ENCODE assay signal across 7 mouse cellular contexts in the genomic region with DNA sequence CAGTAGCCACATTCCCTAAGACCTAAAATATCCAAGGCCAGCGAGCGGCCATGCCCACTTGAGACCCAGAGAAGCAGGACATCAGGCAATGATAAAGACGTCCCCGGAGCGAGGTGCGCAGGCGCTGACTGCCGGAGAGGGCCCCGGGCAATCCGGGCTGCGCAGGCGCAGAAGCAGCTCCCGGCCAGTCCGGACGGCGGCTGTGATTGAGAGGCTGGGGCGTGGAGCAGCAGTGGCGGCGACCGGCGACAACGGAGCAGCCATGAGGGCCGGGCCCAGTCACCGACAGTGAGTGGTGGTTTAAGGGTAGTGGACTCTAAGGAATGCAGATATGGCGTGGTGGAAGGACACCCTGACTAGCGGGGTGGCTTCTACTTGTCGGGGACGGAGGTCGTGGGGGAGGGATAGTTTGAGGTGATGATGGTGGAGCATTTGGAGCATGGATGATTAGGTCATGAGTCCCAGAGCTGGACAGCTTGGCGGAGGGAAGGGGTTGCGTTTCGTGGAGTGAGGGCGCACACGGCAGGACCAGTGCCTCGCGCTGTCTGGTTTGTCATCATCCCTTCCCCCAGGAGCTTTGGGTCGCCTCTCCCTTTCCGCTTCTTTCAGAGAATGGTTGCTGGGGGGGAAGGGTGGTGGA. TPM values are rescaled to one million over a fixed set of nuclear protein-coding genes. Genes with fewer than 3 reads are reported as not detected.
DNase-seq lines count a peak whose midpoint lies in the region; ATAC-seq and TF ChIP-seq lines count a peak whose summit lies in the region.

Gene Fam222b, plus strand, starts transcription at position 157 of the 640 bp plus-strand sequence.

- H3K27ac ChIP-seq in embryonic facial prominence, embryonic 12.5 days = peak within 1 kb of the TSS; percentile 73
- peak within 1 kb of the TSS; percentile 52 for H3K27ac ChIP-seq in kidney, adult 2 months (ENCODE audit: insufficient read depth, low read depth, low read length)
- peak within 1 kb of the TSS; percentile 72; the same call in 1 of the 2 replicates for H3K27ac ChIP-seq in limb, embryonic 12.5 days
- peak within 1 kb of the TSS; percentile 88 for H3K27ac ChIP-seq in midbrain, embryonic 15.5 days
- H3K27ac ChIP-seq in spleen, adult 2 months (ENCODE audit: insufficient read depth, low read length) = peak within 1 kb of the TSS; percentile 23; the same call in 1 of the 2 replicates

- under 1% methylated on average over 38 of the region's 38 CpGs for WGBS in embryonic facial prominence, embryonic 12.5 days
- WGBS in kidney, adult 2 months = under 1% methylated on average over 38 of the region's 38 CpGs
- WGBS in limb, embryonic 12.5 days = under 1% methylated on average over 38 of the region's 38 CpGs
- WGBS in midbrain, embryonic 15.5 days = under 1% methylated on average over 38 of the region's 38 CpGs
- WGBS in spleen, adult 2 months = under 1% methylated on average over 38 of the region's 38 CpGs

- no peaks in the 10 kb centered on the region for H3K36me3 ChIP-seq in embryonic facial prominence, embryonic 12.5 days
- no peaks in the 10 kb centered on the region for H3K36me3 ChIP-seq in kidney, adult 2 months (ENCODE audit: control insufficient read depth, insufficient read depth, low read length)
- H3K36me3 ChIP-seq in limb, embryonic 12.5 days = no peaks in the 10 kb centered on the region; the same call in 1 of the 2 replicates
- H3K36me3 ChIP-seq in midbrain, embryonic 15.5 days (replicated peaks) = no peaks in the 10 kb centered on the region
- H3K36me3 ChIP-seq in spleen, adult 2 months (ENCODE audit: control insufficient read depth, insufficient read depth, low read length) = no peaks in the 10 kb centered on the region

- H3K4me3 ChIP-seq in embryonic facial prominence, embryonic 12.5 days = peak within 1 kb of the TSS; percentile 71
- H3K4me3 ChIP-seq in kidney, adult 2 months (ENCODE audit: insufficient read depth, low read depth, low read length) = peak within 1 kb of the TSS; percentile 69
- H3K4me3 ChIP-seq in limb, embryonic 12.5 days (replicated peaks) = peak within 1 kb of the TSS; percentile 83
- H3K4me3 ChIP-seq in midbrain, embryonic 15.5 days = peak within 1 kb of the TSS; percentile 94
- peak within 1 kb of the TSS; percentile 74 for H3K4me3 ChIP-seq in spleen, adult 2 months (ENCODE audit: extremely low read depth, insufficient read depth, insufficient read length)

- DNase-seq in adrenal gland, postnatal 25 days = peak; percentile 96
- DNase-seq in heart, adult 18-20 months = peak; percentile 93 to 96
- DNase-seq in kidney, adult 2 months = peak; percentile 95
- DNase-seq in spleen, adult 2 months (ENCODE audit: low read depth in 1 of 2, low spot score in 2 of 2) = peak; percentile 65 to 92

- no peaks in the 10 kb centered on the region for H3K27me3 ChIP-seq in embryonic facial prominence, embryonic 12.5 days
- no peaks in the 10 kb centered on the region for H3K27me3 ChIP-seq in kidney, adult 2 months (replicated peaks; ENCODE audit: control insufficient read depth, insufficient read depth, low read length)
- H3K27me3 ChIP-seq in limb, embryonic 12.5 days = no peaks in the 10 kb centered on the region
- 0 out of 2 replicates have a peak, but pooled peaks cover 3% of the 10 kb centered on the region for H3K27me3 ChIP-seq in midbrain, embryonic 15.5 days (replicated peaks)
- no peaks in the 10 kb centered on the region for H3K27me3 ChIP-seq in spleen, adult 2 months (ENCODE audit: control insufficient read depth, insufficient read depth, low read length)

- TF ChIP-seq POLR2A in kidney, adult 2 months (IDR thresholded peaks at IDR 0.05; ENCODE audit: low read depth, low read length) = no peak
- peak; percentile 68 for TF ChIP-seq POLR2A in spleen, adult 2 months (IDR thresholded peaks at IDR 0.05; ENCODE audit: low read depth, low read length)

- H3K4me1 ChIP-seq in embryonic facial prominence, embryonic 12.5 days = peaks cover 21% of the 10 kb centered on the region
- peaks cover 6% of the 10 kb centered on the region; the same call in 1 of the 2 replicates for H3K4me1 ChIP-seq in kidney, adult 2 months (ENCODE audit: control insufficient read depth, insufficient read depth, low read length)
- peaks cover 21% of the 10 kb centered on the region for H3K4me1 ChIP-seq in limb, embryonic 12.5 days (replicated peaks)
- H3K4me1 ChIP-seq in midbrain, embryonic 15.5 days = peaks cover 31% of the 10 kb centered on the region
- H3K4me1 ChIP-seq in spleen, adult 2 months (ENCODE audit: control insufficient read depth, insufficient read depth, insufficient read length) = no peaks in the 10 kb centered on the region

- ATAC-seq in embryonic facial prominence, embryonic 12.5 days (ENCODE audit: insufficient number of reproducible peaks, insufficient read depth, low FRiP score, low TSS enrichment) = peak; percentile 81
- ATAC-seq in limb, embryonic 12.5 days (ENCODE audit: insufficient number of reproducible peaks, insufficient read depth, low FRiP score, low TSS enrichment, low read depth) = peak; percentile 83
- ATAC-seq in midbrain, embryonic 15.5 days (replicated peaks) = peak; percentile 94

- no peak for TF ChIP-seq CTCF in kidney, adult 2 months (conservative IDR thresholded peaks at IDR 0.05; ENCODE audit: insufficient read depth, insufficient read length, low read depth, low read length)
- no peak for TF ChIP-seq CTCF in spleen, adult 2 months (IDR thresholded peaks at IDR 0.05; ENCODE audit: extremely low read depth, insufficient read depth, insufficient read length, insufficient replicate concordance)

- peak within 1 kb of the TSS; percentile 77 for H3K4me2 ChIP-seq in embryonic facial prominence, embryonic 12.5 days (replicated peaks)
- H3K4me2 ChIP-seq in limb, embryonic 12.5 days = peak within 1 kb of the TSS; percentile 84
- H3K4me2 ChIP-seq in midbrain, embryonic 15.5 days = peak within 1 kb of the TSS; percentile 77

- H3K9ac ChIP-seq in embryonic facial prominence, embryonic 12.5 days = peak within 1 kb of the TSS; percentile 79
- peak within 1 kb of the TSS; percentile 83 for H3K9ac ChIP-seq in limb, embryonic 12.5 days (replicated peaks)
- peak within 1 kb of the TSS; percentile 88 for H3K9ac ChIP-seq in midbrain, embryonic 15.5 days

- no peaks in the 10 kb centered on the region for H3K9me3 ChIP-seq in embryonic facial prominence, embryonic 12.5 days
- H3K9me3 ChIP-seq in limb, embryonic 12.5 days = no peaks in the 10 kb centered on the region
- H3K9me3 ChIP-seq in midbrain, embryonic 15.5 days = no peaks in the 10 kb centered on the region

RNA-seq across cellular contexts. Expression of gene Fam222b, which starts in this region (rescaled TPM):
- 23.3 and 23.9 TPM in 2 replicates for total RNA-seq in adrenal gland, postnatal 25 days (2021)
- 15.1 and 15.7 TPM in 2 replicates for polyA plus RNA-seq in embryonic facial prominence, embryonic 12.5 days (2016; fragmentation: Nextera tagmentation; extraction: Ambion mirVana)
- 10 to 100 TPM; 11.7 to 12.5 TPM for total RNA-seq in heart, adult 18-20 months (2021)
- polyA plus RNA-seq in kidney, adult 2 months (2012; rRNA removed) = 13.4 and 14.7 TPM in 2 replicates
- 12.7 and 14.5 TPM in 2 replicates for polyA plus RNA-seq in limb, embryonic 12.5 days (2016; fragmentation: Nextera tagmentation; extraction: Ambion mirVana)
- polyA plus RNA-seq in midbrain, embryonic 15.5 days (2015; fragmentation: Nextera tagmentation; extraction: Ambion mirVana) = 33.0 and 33.4 TPM in 2 replicates
- polyA plus RNA-seq in spleen, adult 2 months (2012; rRNA removed) = 12.5 and 15.2 TPM in 2 replicates

Comparison
In these comparisons a context has a peak if more than half of its experiments do, and no peak if none do; other contexts are left out.
1. Peak in every context shown above with its lines: DNase-seq, ATAC-seq, H3K4me3 ChIP-seq and H3K27ac ChIP-seq.
2. H3K27ac ChIP-seq: peak in every context shown above with its lines; median percentile 88 in midbrain, embryonic 15.5 days; 73 in embryonic facial prominence, embryonic 12.5 days; 72 in limb, embryonic 12.5 days; 52 in kidney, adult 2 months; 23 in spleen, adult 2 months.